Mouse (Mus musculus) inflammation-experienced regulatory T-cells, adult 6 months (primary cell): Measurements from ENCODE around the gene Sema4a. TPM values are rescaled to one million over a fixed set of nuclear protein-coding genes. Genes with fewer than 3 reads are reported as not detected.
"Not testable (repeated sequence)": the region's sequence is repeated elsewhere in the genome, so short reads cannot be mapped to it uniquely, and the experiment has no call there.

Experiments used
- ATAC-seq: one replicate; pipeline ENCODE4 v1.8.0; 2017
- polyA plus RNA-seq, 3 experiments: library from polyadenylated mRNA; unstranded; fragments of 100-300 nt; shearing (Covaris generic); gene quantifications; one replicate each; pipeline ENCODE4 v1.2.1; 2017

Gene Sema4a
- polyA plus RNA-seq, 3 experiments from 2014 or later = 24.5 to 49.0 (median 28.3) TPM

- no peak for ATAC-seq
Observed at GRCm38 (mm10) chr3:88455588-88456264, 5.3 kb downstream of the Sema4a start.

- ATAC-seq = no peak
Observed at GRCm38 (mm10) chr3:88454762-88455587, 6.0 kb downstream of the Sema4a start.

- peak; percentile 71 for ATAC-seq
Observed at GRCm38 (mm10) chr3:88453986-88454385, 7.0 kb downstream of the Sema4a start.

- ATAC-seq = peak; percentile 75
Observed at GRCm38 (mm10) chr3:88453369-88453768, 7.6 kb downstream of the Sema4a start.

GRCm38 (mm10) chr3:88452716-88453115 is 8.3 kb downstream of the Sema4a start:
- no peak for ATAC-seq

- no peak for ATAC-seq
Observed at GRCm38 (mm10) chr3:88452246-88452645, 8.7 kb downstream of the Sema4a start.

- no peak for ATAC-seq
Observed at GRCm38 (mm10) chr3:88450379-88451131, 10.4 kb downstream of the Sema4a start.

GRCm38 (mm10) chr3:88449395-88450023 is 11.5 kb downstream of the Sema4a start:
- ATAC-seq = no peak

GRCm38 (mm10) chr3:88448443-88448842 is 12.5 kb downstream of the Sema4a start:
- no peak for ATAC-seq

- no peak for ATAC-seq
Observed at GRCm38 (mm10) chr3:88447676-88448183, 13.3 kb downstream of the Sema4a start.

GRCm38 (mm10) chr3:88446471-88447123 is 14.4 kb downstream of the Sema4a start:
- ATAC-seq = no peak

- ATAC-seq = no peak
Observed at GRCm38 (mm10) chr3:88442888-88443287, 18.1 kb downstream of the Sema4a start.

GRCm38 (mm10) chr3:88442488-88442887 is 18.5 kb downstream of the Sema4a start:
- no peak for ATAC-seq

GRCm38 (mm10) chr3:88440500-88441381 is 20.2 kb downstream of the Sema4a start:
- ATAC-seq = peak; percentile 54

- no peak for ATAC-seq
Observed at GRCm38 (mm10) chr3:88439582-88439981, 21.4 kb downstream of the Sema4a start.

- no peak for ATAC-seq
Observed at GRCm38 (mm10) chr3:88437454-88437853, 23.5 kb downstream of the Sema4a start.

GRCm38 (mm10) chr3:88436395-88437201 is 24.4 kb downstream of the Sema4a start:
- ATAC-seq = no peak

GRCm38 (mm10) chr3:88435515-88435914 is 25.5 kb downstream of the Sema4a start:
- no peak for ATAC-seq

- not testable (repeated sequence) for ATAC-seq
Observed at GRCm38 (mm10) chr3:88428639-88429038, 32.3 kb downstream of the Sema4a start.

GRCm38 (mm10) chr3:88427342-88427905 is 33.6 kb downstream of the Sema4a start:
- no peak for ATAC-seq
